Mouse (Mus musculus): ENCODE measurements around the gene Utrn. TPM values are rescaled to one million over a fixed set of nuclear protein-coding genes. Genes with fewer than 3 reads are reported as not detected.

The Utrn gene
- polyA plus RNA-seq, 1 experiment from 2014 or later = 25.7 TPM

DNA sequence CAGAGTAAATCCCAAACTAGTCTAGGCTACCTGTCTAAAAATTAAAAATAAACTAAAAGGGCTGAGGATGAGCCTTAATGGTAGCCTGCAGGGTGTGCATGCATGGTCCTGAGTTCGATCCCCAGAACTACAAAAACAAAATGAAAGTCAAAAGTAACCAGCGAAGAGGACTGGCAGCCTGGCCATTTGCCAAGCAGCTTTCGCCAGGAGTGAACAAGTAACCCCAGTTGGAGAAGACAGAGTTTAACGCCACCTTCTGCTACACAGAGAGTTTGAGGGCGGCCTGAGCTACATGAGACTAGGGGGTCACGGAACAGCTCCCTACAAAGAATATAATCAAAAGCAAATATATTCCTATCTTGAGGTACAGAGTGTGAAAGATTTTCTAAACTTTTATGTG, 4.0 kb downstream of the Utrn start:
- Histone ChIP-seq H3K4me3 (ENCODE audit: low read length) (no peak overlapping the region), H3K4me1 (ENCODE audit: control insufficient read depth, insufficient read depth, low read depth, low read length) (peaks cover 9% of the 10 kb centered on the region), H3K9me3 (ENCODE audit: control insufficient read depth, low read length) (no peaks in the 10 kb centered on the region), H3K36me3 (ENCODE audit: control insufficient read depth, insufficient read depth, low read length) (no peaks in the 10 kb centered on the region), H3K9ac (ENCODE audit: low read depth, low read length) (no peak overlapping the region), H3K27me3 (replicated peaks; ENCODE audit: control insufficient read depth, insufficient read depth, low read length) (no peaks in the 10 kb centered on the region), H3K27ac (ENCODE audit: low read depth, low read length) (no peak overlapping the region), H3K4me2 (ENCODE audit: low read length) (no peak overlapping the region)
- WGBS = 87% methylated on average over 6 of the region's 6 CpGs
- no peak for ATAC-seq

DNA sequence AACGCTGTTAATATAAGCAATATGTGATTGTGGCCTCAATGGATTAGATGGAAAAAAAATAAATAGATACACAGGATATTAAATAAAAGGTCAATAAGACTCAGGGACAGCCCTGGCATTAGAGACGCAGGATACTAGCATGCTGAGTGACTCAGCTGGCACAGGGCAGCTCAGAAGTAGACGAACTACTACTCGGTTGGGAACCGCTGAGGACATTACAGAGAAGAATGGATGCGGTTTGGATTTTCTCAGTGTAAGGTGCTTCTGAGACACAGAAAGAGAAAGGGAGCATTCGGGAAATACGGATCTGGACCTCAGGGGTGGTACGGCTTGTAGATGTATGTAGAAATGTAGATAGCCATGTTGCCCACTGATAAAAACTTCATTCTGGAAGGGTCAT, 5.6 kb downstream of the Utrn start:
- H3K4me2 ChIP-seq (ENCODE audit: low read length) = no peak overlapping the region
- H3K27me3 ChIP-seq (replicated peaks; ENCODE audit: control insufficient read depth, insufficient read depth, low read length) = no peaks in the 10 kb centered on the region
- no peak overlapping the region for H3K9ac ChIP-seq (ENCODE audit: low read depth, low read length)
- no peaks in the 10 kb centered on the region for H3K36me3 ChIP-seq (ENCODE audit: control insufficient read depth, insufficient read depth, low read length)
- no peak overlapping the region for H3K4me3 ChIP-seq (ENCODE audit: low read length)
- WGBS = 91% methylated on average over 9 of the region's 9 CpGs
- no peaks in the 10 kb centered on the region for H3K9me3 ChIP-seq (ENCODE audit: control insufficient read depth, low read length)
- H3K27ac ChIP-seq (ENCODE audit: low read depth, low read length) = no peak overlapping the region
- H3K4me1 ChIP-seq (ENCODE audit: control insufficient read depth, insufficient read depth, low read depth, low read length) = peaks cover 9% of the 10 kb centered on the region
- ATAC-seq = no peak

DNA sequence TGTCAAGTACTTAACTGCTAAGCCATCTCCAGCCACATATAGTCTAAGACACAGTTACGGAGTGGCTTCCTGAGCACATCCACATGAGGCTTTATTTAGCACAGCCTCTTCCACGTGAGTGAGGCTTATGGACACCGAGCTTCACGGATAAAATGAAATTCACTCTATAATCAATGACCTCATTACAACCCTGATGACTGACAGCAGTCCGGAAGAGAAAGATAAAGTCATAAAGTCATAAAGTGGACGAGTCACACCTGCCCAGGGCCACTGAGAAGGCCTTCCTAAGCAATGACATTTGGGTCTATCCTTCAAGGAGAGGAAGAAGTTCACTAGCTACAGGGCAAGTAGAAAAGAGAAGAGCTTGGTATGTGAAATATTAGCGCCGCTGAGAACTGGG, 7.1 kb downstream of the Utrn start:
- Histone ChIP-seq H3K4me3 (ENCODE audit: low read length) (no peak overlapping the region), H3K27me3 (replicated peaks; ENCODE audit: control insufficient read depth, insufficient read depth, low read length) (no peaks in the 10 kb centered on the region), H3K4me2 (ENCODE audit: low read length) (no peak overlapping the region), H3K27ac (ENCODE audit: low read depth, low read length) (no peak overlapping the region), H3K9me3 (ENCODE audit: control insufficient read depth, low read length) (no peaks in the 10 kb centered on the region), H3K9ac (ENCODE audit: low read depth, low read length) (no peak overlapping the region), H3K4me1 (ENCODE audit: control insufficient read depth, insufficient read depth, low read depth, low read length) (no peaks in the 10 kb centered on the region; the same call in 1 of the 2 replicates), H3K36me3 (ENCODE audit: control insufficient read depth, insufficient read depth, low read length) (no peaks in the 10 kb centered on the region)
- 88% methylated on average over 8 of the region's 8 CpGs for WGBS
- ATAC-seq = no peak

- WGBS = 82% methylated on average over 2 of the region's 2 CpGs
- H3K4me1 ChIP-seq (ENCODE audit: control insufficient read depth, insufficient read depth, low read depth, low read length) = no peaks in the 10 kb centered on the region
- H3K9me3 ChIP-seq (ENCODE audit: control insufficient read depth, low read length) = no peaks in the 10 kb centered on the region
- no peaks in the 10 kb centered on the region for H3K36me3 ChIP-seq (ENCODE audit: control insufficient read depth, insufficient read depth, low read length)
- H3K4me2 ChIP-seq (ENCODE audit: low read length) = no peak overlapping the region
- H3K4me3 ChIP-seq (ENCODE audit: low read length) = no peak overlapping the region
- H3K9ac ChIP-seq (ENCODE audit: low read depth, low read length) = no peak overlapping the region
- H3K27ac ChIP-seq (ENCODE audit: low read depth, low read length) = no peak overlapping the region
- H3K27me3 ChIP-seq (replicated peaks; ENCODE audit: control insufficient read depth, insufficient read depth, low read length) = no peaks in the 10 kb centered on the region
- no peak for ATAC-seq
Measured at GRCm38 (mm10) chr10:12861381-12861780, 7.8 kb downstream of the Utrn start.

- Histone ChIP-seq H3K4me2 (ENCODE audit: low read length) (no peak overlapping the region), H3K9me3 (ENCODE audit: control insufficient read depth, low read length) (no peaks in the 10 kb centered on the region), H3K4me3 (ENCODE audit: low read length) (no peak overlapping the region), H3K36me3 (ENCODE audit: control insufficient read depth, insufficient read depth, low read length) (no peaks in the 10 kb centered on the region), H3K4me1 (ENCODE audit: control insufficient read depth, insufficient read depth, low read depth, low read length) (no peaks in the 10 kb centered on the region), H3K27ac (ENCODE audit: low read depth, low read length) (no peak overlapping the region), H3K9ac (ENCODE audit: low read depth, low read length) (no peak overlapping the region), H3K27me3 (replicated peaks; ENCODE audit: control insufficient read depth, insufficient read depth, low read length) (no peaks in the 10 kb centered on the region)
- 58% methylated on average over 4 of the region's 4 CpGs for WGBS
- ATAC-seq = no peak
Measured at GRCm38 (mm10) chr10:12860765-12861164, 8.4 kb downstream of the Utrn start.

DNA sequence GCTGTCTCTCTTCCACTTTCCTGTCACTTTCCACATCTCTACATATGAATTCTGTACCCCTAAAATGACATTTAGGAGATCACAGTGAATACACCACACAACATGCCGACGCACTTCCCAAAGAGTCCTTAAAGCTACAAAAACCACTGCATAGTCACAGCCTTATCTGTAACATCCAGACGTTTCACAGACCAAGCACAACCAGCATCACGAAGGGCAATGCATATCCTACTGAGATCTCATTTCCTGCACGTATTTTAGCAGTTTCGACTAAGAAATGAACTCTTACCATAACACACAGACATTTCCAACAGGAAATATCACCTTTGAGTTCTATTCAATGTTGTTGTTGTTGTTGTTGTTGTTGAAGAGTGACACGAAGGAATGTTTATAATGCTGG, 8.8 kb downstream of the Utrn start:
- Histone ChIP-seq H3K4me3 (ENCODE audit: low read length) (no peak overlapping the region), H3K9ac (ENCODE audit: low read depth, low read length) (no peak overlapping the region), H3K9me3 (ENCODE audit: control insufficient read depth, low read length) (no peaks in the 10 kb centered on the region), H3K4me1 (ENCODE audit: control insufficient read depth, insufficient read depth, low read depth, low read length) (no peaks in the 10 kb centered on the region), H3K27me3 (replicated peaks; ENCODE audit: control insufficient read depth, insufficient read depth, low read length) (no peaks in the 10 kb centered on the region), H3K27ac (ENCODE audit: low read depth, low read length) (no peak overlapping the region), H3K36me3 (ENCODE audit: control insufficient read depth, insufficient read depth, low read length) (no peaks in the 10 kb centered on the region), H3K4me2 (ENCODE audit: low read length) (no peak overlapping the region)
- 79% methylated on average over 7 of the region's 7 CpGs for WGBS
- no peak for ATAC-seq

GRCm38 (mm10) chr10:12858017-12858416, 11.1 kb downstream of the Utrn start:
- no peaks in the 10 kb centered on the region for H3K9me3 ChIP-seq (ENCODE audit: control insufficient read depth, low read length)
- ATAC-seq = no peak
- 80% methylated on average over 5 of the region's 5 CpGs for WGBS
- 0 out of 2 replicates have a peak, but pooled peaks cover under 1% of the 10 kb centered on the region for H3K4me1 ChIP-seq (ENCODE audit: control insufficient read depth, insufficient read depth, low read depth, low read length)
- no peak overlapping the region for H3K27ac ChIP-seq (ENCODE audit: low read depth, low read length)
- no peak overlapping the region for H3K9ac ChIP-seq (ENCODE audit: low read depth, low read length)
- no peak overlapping the region for H3K4me2 ChIP-seq (ENCODE audit: low read length)
- no peaks in the 10 kb centered on the region for H3K27me3 ChIP-seq (replicated peaks; ENCODE audit: control insufficient read depth, insufficient read depth, low read length)
- H3K36me3 ChIP-seq (ENCODE audit: control insufficient read depth, insufficient read depth, low read length) = no peaks in the 10 kb centered on the region
- H3K4me3 ChIP-seq (ENCODE audit: low read length) = no peak overlapping the region

DNA sequence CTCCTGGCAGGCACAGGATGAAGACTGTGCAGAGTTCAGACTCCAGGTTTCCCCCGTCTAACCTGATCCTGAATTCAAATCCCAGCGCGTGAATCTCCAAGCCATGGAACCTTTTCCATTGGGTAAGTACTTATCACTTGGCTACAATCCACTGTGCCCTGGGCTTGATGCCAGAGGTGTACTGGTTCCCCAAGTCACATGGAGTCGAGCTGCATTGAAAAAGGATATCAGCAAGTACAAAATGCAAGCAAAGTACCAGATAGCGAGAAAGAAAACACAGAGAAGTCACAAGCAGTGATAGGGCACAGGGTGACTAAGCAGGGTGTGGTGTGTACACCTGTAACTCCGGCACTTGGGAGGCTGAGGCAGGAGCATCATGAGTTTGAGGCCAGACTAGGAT, 14.9 kb downstream of the Utrn start:
- no peak overlapping the region for H3K9ac ChIP-seq (ENCODE audit: low read depth, low read length)
- H3K4me3 ChIP-seq (ENCODE audit: low read length) = no peak overlapping the region
- no peaks in the 10 kb centered on the region for H3K36me3 ChIP-seq (ENCODE audit: control insufficient read depth, insufficient read depth, low read length)
- ATAC-seq = no peak
- H3K4me2 ChIP-seq (ENCODE audit: low read length) = no peak overlapping the region
- no peak overlapping the region for H3K27ac ChIP-seq (ENCODE audit: low read depth, low read length)
- WGBS = 87% methylated on average over 6 of the region's 6 CpGs
- H3K9me3 ChIP-seq (ENCODE audit: control insufficient read depth, low read length) = no peaks in the 10 kb centered on the region
- H3K4me1 ChIP-seq (ENCODE audit: control insufficient read depth, insufficient read depth, low read depth, low read length) = peaks cover 5% of the 10 kb centered on the region; the same call in 1 of the 2 replicates
- no peaks in the 10 kb centered on the region for H3K27me3 ChIP-seq (replicated peaks; ENCODE audit: control insufficient read depth, insufficient read depth, low read length)

DNA sequence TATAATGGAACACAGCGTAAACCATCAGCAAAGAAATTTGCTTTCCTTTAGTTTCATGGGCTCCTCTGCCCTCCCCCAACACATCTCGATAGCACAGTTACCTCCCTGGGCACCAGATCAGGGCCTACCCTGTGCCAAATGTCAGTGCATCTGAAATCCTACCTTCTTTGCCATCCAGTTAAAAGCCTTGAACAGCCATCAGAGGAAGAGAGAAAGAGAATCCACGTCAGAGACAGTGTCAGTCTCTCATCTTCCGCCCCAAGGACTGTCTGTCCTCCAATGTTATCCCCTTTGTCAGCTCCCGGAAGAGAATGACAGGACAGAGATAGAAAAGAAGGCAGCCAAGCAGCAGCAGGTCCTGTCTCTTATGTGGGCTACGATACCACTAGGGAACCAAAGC, 15.4 kb downstream of the Utrn start:
- Histone ChIP-seq H3K9ac (ENCODE audit: low read depth, low read length) (no peak overlapping the region), H3K27ac (ENCODE audit: low read depth, low read length) (no peak overlapping the region), H3K27me3 (replicated peaks; ENCODE audit: control insufficient read depth, insufficient read depth, low read length) (no peaks in the 10 kb centered on the region), H3K4me2 (ENCODE audit: low read length) (no peak overlapping the region), H3K4me1 (ENCODE audit: control insufficient read depth, insufficient read depth, low read depth, low read length) (peaks cover 5% of the 10 kb centered on the region; the same call in 1 of the 2 replicates), H3K36me3 (ENCODE audit: control insufficient read depth, insufficient read depth, low read length) (no peaks in the 10 kb centered on the region), H3K9me3 (ENCODE audit: control insufficient read depth, low read length) (no peaks in the 10 kb centered on the region), H3K4me3 (ENCODE audit: low read length) (no peak overlapping the region)
- 81% methylated on average over 6 of the region's 6 CpGs for WGBS
- no peak for ATAC-seq

- H3K4me1 ChIP-seq (ENCODE audit: control insufficient read depth, insufficient read depth, low read depth, low read length) = peaks cover 5% of the 10 kb centered on the region; the same call in 1 of the 2 replicates
- no peaks in the 10 kb centered on the region for H3K27me3 ChIP-seq (replicated peaks; ENCODE audit: control insufficient read depth, insufficient read depth, low read length)
- no peaks in the 10 kb centered on the region for H3K36me3 ChIP-seq (ENCODE audit: control insufficient read depth, insufficient read depth, low read length)
- no peak for ATAC-seq
- WGBS = 70% methylated on average over 7 of the region's 7 CpGs
- H3K4me2 ChIP-seq (ENCODE audit: low read length) = no peak overlapping the region
- H3K4me3 ChIP-seq (ENCODE audit: low read length) = no peak overlapping the region
- no peak overlapping the region for H3K9ac ChIP-seq (ENCODE audit: low read depth, low read length)
- no peaks in the 10 kb centered on the region for H3K9me3 ChIP-seq (ENCODE audit: control insufficient read depth, low read length)
- H3K27ac ChIP-seq (ENCODE audit: low read depth, low read length) = no peak overlapping the region
Measured at GRCm38 (mm10) chr10:12853196-12853620, 16.0 kb downstream of the Utrn start.
